Mouse (Mus musculus): ENCODE measurements around the gene Park7. TPM values are rescaled to one million over a fixed set of nuclear protein-coding genes. Genes with fewer than 3 reads are reported as not detected.

Gene Park7
- total and polyA plus RNA-seq, 3 experiments = 148 to 265 (median 234) TPM

DNA sequence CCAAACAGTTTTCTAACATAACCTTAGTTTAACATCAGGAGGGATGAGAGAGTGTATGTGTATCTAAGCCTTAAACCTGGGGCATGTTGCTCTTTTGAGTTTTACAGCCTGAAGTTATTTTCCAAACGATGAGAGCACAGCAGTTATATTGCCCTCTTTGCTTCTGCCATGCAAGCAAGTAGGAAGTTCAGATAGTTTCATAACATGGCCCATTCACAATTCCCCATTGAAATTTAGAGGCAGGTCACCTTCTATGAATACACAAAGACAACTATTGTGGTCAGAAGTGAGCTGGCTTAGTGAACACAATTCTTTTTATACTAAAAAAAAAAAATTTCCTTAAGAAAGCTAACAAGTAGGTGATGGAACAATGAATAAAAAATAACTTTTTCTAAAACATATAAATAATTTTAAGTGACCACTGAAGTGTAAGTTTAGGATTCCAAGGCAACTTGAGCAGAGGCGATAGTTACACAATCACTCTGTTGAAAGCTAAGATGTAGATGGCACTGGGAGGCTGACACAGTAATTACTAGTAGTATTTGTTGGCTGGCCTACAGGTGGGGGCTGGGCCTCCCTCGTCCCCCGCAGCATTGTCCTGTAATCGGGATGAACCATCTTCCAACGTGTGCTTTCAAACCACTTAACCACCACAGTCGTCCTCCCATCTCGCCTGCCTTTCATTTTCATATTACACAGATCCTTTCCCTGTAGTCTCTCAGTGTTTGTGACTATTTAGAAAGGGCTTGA, 51.4 kb downstream of the Park7 start:
- no peak overlapping the region for H3K9ac ChIP-seq (ENCODE audit: low read depth, low read length)
- TF ChIP-seq EP300 (IDR thresholded peaks at IDR 0.05; ENCODE audit: insufficient read depth, low read depth, low read length) (no peak), POLR2A (IDR thresholded peaks at IDR 0.05; ENCODE audit: insufficient read depth, low read depth, low read length) (no peak), CTCF (IDR thresholded peaks at IDR 0.05) (no peak)
- WGBS = 50% methylated on average over 8 of the region's 8 CpGs
- no peaks in the 10 kb centered on the region; the same call in 1 of the 2 replicates for H3K79me2 ChIP-seq (replicated peaks; ENCODE audit: control insufficient read depth, insufficient read depth, low read length)
- intact Hi-C loops (cut with DNase I) = no loop called here
- peaks cover 7% of the 10 kb centered on the region for H3K4me1 ChIP-seq (ENCODE audit: control insufficient read depth, insufficient read depth, low read length)
- peaks cover 27% of the 10 kb centered on the region for H3K36me3 ChIP-seq (ENCODE audit: control insufficient read depth, insufficient read depth, low read length)
- H3K27me3 ChIP-seq (ENCODE audit: control insufficient read depth, insufficient read depth, low read length) = no peaks in the 10 kb centered on the region
- DNase-seq = no peak
- no peak overlapping the region for H3K4me3 ChIP-seq
- H3K27ac ChIP-seq = no peak overlapping the region; the same call in 1 of the 2 replicates

- Histone ChIP-seq H3K4me1 (ENCODE audit: control insufficient read depth, insufficient read depth, low read length) (peaks cover 9% of the 10 kb centered on the region), H3K79me2 (replicated peaks; ENCODE audit: control insufficient read depth, insufficient read depth, low read length) (peaks cover 2% of the 10 kb centered on the region; the same call in 1 of the 2 replicates), H3K27ac (peak overlapping the region; percentile 63; the same call in 1 of the 2 replicates), H3K9ac (ENCODE audit: low read depth, low read length) (no peak overlapping the region), H3K4me3 (no peak overlapping the region), H3K36me3 (ENCODE audit: control insufficient read depth, insufficient read depth, low read length) (peaks cover 28% of the 10 kb centered on the region), H3K27me3 (ENCODE audit: control insufficient read depth, insufficient read depth, low read length) (no peaks in the 10 kb centered on the region)
- no peak for TF ChIP-seq POLR2A (IDR thresholded peaks at IDR 0.05; ENCODE audit: insufficient read depth, low read depth, low read length)
- no peak for TF ChIP-seq EP300 (IDR thresholded peaks at IDR 0.05; ENCODE audit: insufficient read depth, low read depth, low read length)
- TF ChIP-seq CTCF (IDR thresholded peaks at IDR 0.05) = no peak
- DNase-seq = no peak
- 72% methylated on average over 2 of the region's 2 CpGs for WGBS
- intact Hi-C loops (cut with DNase I) = no loop called here
Observed at GRCm38 (mm10) chr4:150861161-150861560, 53.1 kb downstream of the Park7 start.

DNA sequence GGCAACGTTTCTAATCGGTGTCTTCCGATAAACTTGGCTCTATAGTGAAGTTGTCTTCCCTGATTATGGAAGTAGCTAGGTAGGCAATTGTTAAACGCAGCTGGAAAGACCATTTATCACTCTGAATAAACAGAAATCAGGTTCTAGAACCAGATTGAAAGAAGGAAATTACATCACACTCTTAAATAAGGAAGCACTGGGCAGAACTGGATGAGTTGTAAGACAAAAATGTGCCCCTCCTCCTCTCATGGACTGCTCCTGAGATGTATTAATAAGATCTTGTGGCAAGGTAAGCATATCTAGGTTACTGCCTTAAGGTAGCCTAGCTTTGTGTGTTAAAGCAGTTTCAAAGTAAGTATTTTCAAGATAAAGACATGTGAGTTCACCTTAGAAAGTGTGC, 53.7 kb downstream of the Park7 start:
- 32% methylated on average over 4 of the region's 4 CpGs for WGBS
- Histone ChIP-seq H3K36me3 (ENCODE audit: control insufficient read depth, insufficient read depth, low read length) (peaks cover 28% of the 10 kb centered on the region), H3K4me3 (peak overlapping the region; percentile 5), H3K27ac (peak overlapping the region; percentile 63), H3K79me2 (replicated peaks; ENCODE audit: control insufficient read depth, insufficient read depth, low read length) (peaks cover 2% of the 10 kb centered on the region; the same call in 1 of the 2 replicates), H3K9ac (ENCODE audit: low read depth, low read length) (no peak overlapping the region; the same call in 1 of the 2 replicates), H3K4me1 (ENCODE audit: control insufficient read depth, insufficient read depth, low read length) (peaks cover 9% of the 10 kb centered on the region), H3K27me3 (ENCODE audit: control insufficient read depth, insufficient read depth, low read length) (no peaks in the 10 kb centered on the region)
- DNase-seq = no peak
- no peak for TF ChIP-seq CTCF (IDR thresholded peaks at IDR 0.05)
- TF ChIP-seq POLR2A (IDR thresholded peaks at IDR 0.05; ENCODE audit: insufficient read depth, low read depth, low read length) = no peak
- no peak for TF ChIP-seq EP300 (IDR thresholded peaks at IDR 0.05; ENCODE audit: insufficient read depth, low read depth, low read length)
- intact Hi-C loops (cut with DNase I) = no loop called here

GRCm38 (mm10) chr4:150855346-150855745, 58.9 kb downstream of the Park7 start:
- Histone ChIP-seq H3K27ac (peak overlapping the region; percentile 86), H3K79me2 (replicated peaks; ENCODE audit: control insufficient read depth, insufficient read depth, low read length) (peaks cover 4% of the 10 kb centered on the region; the same call in 1 of the 2 replicates), H3K27me3 (ENCODE audit: control insufficient read depth, insufficient read depth, low read length) (no peaks in the 10 kb centered on the region), H3K36me3 (ENCODE audit: control insufficient read depth, insufficient read depth, low read length) (peaks cover 8% of the 10 kb centered on the region), H3K4me1 (ENCODE audit: control insufficient read depth, insufficient read depth, low read length) (peaks cover 8% of the 10 kb centered on the region), H3K9ac (ENCODE audit: low read depth, low read length) (peak overlapping the region; percentile 97), H3K4me3 (peak overlapping the region; percentile 82)
- WGBS = under 1% methylated on average over 37 of the region's 43 CpGs
- TF ChIP-seq EP300 (IDR thresholded peaks at IDR 0.05; ENCODE audit: insufficient read depth, low read depth, low read length) (no peak), CTCF (IDR thresholded peaks at IDR 0.05) (no peak), POLR2A (IDR thresholded peaks at IDR 0.05; ENCODE audit: insufficient read depth, low read depth, low read length) (no peak)
- no peak for DNase-seq
- intact Hi-C loops (cut with DNase I) = loop anchor here (2.0 kb wide), 1 partner anchor 43 kb away; no protein-coding TSS in a partner anchor

DNA sequence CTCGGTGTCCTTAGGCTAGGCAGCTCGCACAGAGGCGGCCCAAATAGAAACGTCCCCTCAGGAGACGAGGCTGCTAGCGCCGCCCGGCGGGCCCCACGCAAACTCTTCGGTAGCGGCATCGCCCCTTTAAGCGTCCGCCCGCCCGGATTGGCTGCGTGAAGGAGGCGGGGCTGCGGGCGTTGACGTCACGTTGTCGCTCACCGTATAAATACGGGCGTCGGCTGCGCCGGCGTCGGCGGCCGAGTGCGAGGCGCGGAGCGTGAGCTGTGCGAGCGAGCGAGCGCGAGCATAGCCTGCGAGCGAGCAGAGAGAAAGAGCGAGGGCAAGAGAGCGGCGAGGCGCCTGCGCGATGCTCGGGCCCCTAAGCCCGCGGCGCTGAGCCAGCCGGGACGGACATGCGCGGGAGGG, 59.4 kb downstream of the Park7 start:
- intact Hi-C loops (cut with DNase I) = loop anchor here (2.0 to 5.0 kb wide), 3 partner anchors 44 to 68 kb away; no protein-coding TSS in a partner anchor
- peak overlapping the region; percentile 86 for H3K27ac ChIP-seq
- no peaks in the 10 kb centered on the region for H3K27me3 ChIP-seq (ENCODE audit: control insufficient read depth, insufficient read depth, low read length)
- H3K4me3 ChIP-seq = peak overlapping the region; percentile 82
- peaks cover 8% of the 10 kb centered on the region for H3K4me1 ChIP-seq (ENCODE audit: control insufficient read depth, insufficient read depth, low read length)
- under 1% methylated on average over 58 of the region's 59 CpGs for WGBS
- H3K79me2 ChIP-seq (replicated peaks; ENCODE audit: control insufficient read depth, insufficient read depth, low read length) = peaks cover 4% of the 10 kb centered on the region; the same call in 1 of the 2 replicates
- peak; percentile 99 for TF ChIP-seq POLR2A (IDR thresholded peaks at IDR 0.05; ENCODE audit: insufficient read depth, low read depth, low read length)
- peak; percentile 72; the same call in 1 of the 2 replicates for TF ChIP-seq EP300 (IDR thresholded peaks at IDR 0.05; ENCODE audit: insufficient read depth, low read depth, low read length)
- peak; percentile 82 for TF ChIP-seq CTCF (IDR thresholded peaks at IDR 0.05)
- H3K9ac ChIP-seq (ENCODE audit: low read depth, low read length) = peak overlapping the region; percentile 97
- H3K36me3 ChIP-seq (ENCODE audit: control insufficient read depth, insufficient read depth, low read length) = peaks cover 6% of the 10 kb centered on the region
- peak; percentile 95 to 98 for DNase-seq
